Mouse (Mus musculus): ENCODE measurements around the gene Scn3b. TPM values are rescaled to one million over a fixed set of nuclear protein-coding genes. Genes with fewer than 3 reads are reported as not detected.

Gene Scn3b
- polyA plus RNA-seq, 1 experiment from 2014 or later: 168 TPM

GRCm38 (mm10) chr9:40263874-40264273, 5.1 kb upstream of the Scn3b start:
- Histone ChIP-seq H3K27me3 (ENCODE audit: control insufficient read depth, insufficient read depth, low read length) (no peaks in the 10 kb centered on the region), H3K9ac (no peak overlapping the region), H3K4me3 (replicated peaks; ENCODE audit: low read length) (no peak overlapping the region), H3K27ac (no peak overlapping the region), H3K36me3 (replicated peaks; ENCODE audit: control insufficient read depth, insufficient read depth) (no peaks in the 10 kb centered on the region), H3K4me1 (replicated peaks; ENCODE audit: control insufficient read depth, insufficient read depth, low read length) (peaks cover 11% of the 10 kb centered on the region), H3K4me2 (replicated peaks) (no peak overlapping the region), H3K9me3 (ENCODE audit: control insufficient read depth, low read length) (no peaks in the 10 kb centered on the region)
- WGBS: 71% methylated on average over 6 of the region's 6 CpGs
- DNase-seq (ENCODE audit: low spot score) (no peak), ATAC-seq (ENCODE audit: low FRiP score) (no peak)

GRCm38 (mm10) chr9:40268040-40268747, 823 bp upstream of the Scn3b start:
- H3K4me1 ChIP-seq (replicated peaks; ENCODE audit: control insufficient read depth, insufficient read depth, low read length): peaks cover 31% of the 10 kb centered on the region
- peak overlapping the region; percentile 84 for H3K27ac ChIP-seq
- H3K36me3 ChIP-seq (replicated peaks; ENCODE audit: control insufficient read depth, insufficient read depth): no peaks in the 10 kb centered on the region
- DNase-seq (ENCODE audit: low spot score): peak; percentile 43
- no peaks in the 10 kb centered on the region for H3K27me3 ChIP-seq (ENCODE audit: control insufficient read depth, insufficient read depth, low read length)
- H3K9ac ChIP-seq: peak overlapping the region; percentile 81
- no peaks in the 10 kb centered on the region for H3K9me3 ChIP-seq (ENCODE audit: control insufficient read depth, low read length)
- H3K4me2 ChIP-seq (replicated peaks): peak overlapping the region; percentile 72
- 13% methylated on average over 21 of the region's 21 CpGs for WGBS
- H3K4me3 ChIP-seq (replicated peaks; ENCODE audit: low read length): peak overlapping the region; percentile 70
- ATAC-seq (ENCODE audit: low FRiP score): peak; percentile 0; the same call in 1 of the 2 replicates

GRCm38 (mm10) chr9:40268748-40269102, 292 bp upstream of the Scn3b start:
- Histone ChIP-seq H3K4me1 (replicated peaks; ENCODE audit: control insufficient read depth, insufficient read depth, low read length) (peaks cover 36% of the 10 kb centered on the region), H3K4me2 (replicated peaks) (peak overlapping the region; percentile 72), H3K36me3 (replicated peaks; ENCODE audit: control insufficient read depth, insufficient read depth) (no peaks in the 10 kb centered on the region), H3K27me3 (ENCODE audit: control insufficient read depth, insufficient read depth, low read length) (no peaks in the 10 kb centered on the region), H3K27ac (peak overlapping the region; percentile 84), H3K9me3 (ENCODE audit: control insufficient read depth, low read length) (no peaks in the 10 kb centered on the region), H3K9ac (peak overlapping the region; percentile 81), H3K4me3 (replicated peaks; ENCODE audit: low read length) (peak overlapping the region; percentile 70)
- ATAC-seq (ENCODE audit: low FRiP score): no peak
- WGBS: 3% methylated on average over 4 of the region's 4 CpGs
- peak; percentile 40 for DNase-seq (ENCODE audit: low spot score)

- H3K27ac ChIP-seq: peak overlapping the region; percentile 84
- H3K9ac ChIP-seq: peak overlapping the region; percentile 81
- no peaks in the 10 kb centered on the region for H3K27me3 ChIP-seq (ENCODE audit: control insufficient read depth, insufficient read depth, low read length)
- H3K9me3 ChIP-seq (ENCODE audit: control insufficient read depth, low read length): no peaks in the 10 kb centered on the region
- no peaks in the 10 kb centered on the region for H3K36me3 ChIP-seq (replicated peaks; ENCODE audit: control insufficient read depth, insufficient read depth)
- peak overlapping the region; percentile 70 for H3K4me3 ChIP-seq (replicated peaks; ENCODE audit: low read length)
- 17% methylated on average over 8 of the region's 8 CpGs for WGBS
- H3K4me1 ChIP-seq (replicated peaks; ENCODE audit: control insufficient read depth, insufficient read depth, low read length): peaks cover 42% of the 10 kb centered on the region
- peak; percentile 30 for DNase-seq (ENCODE audit: low spot score)
- peak overlapping the region; percentile 72 for H3K4me2 ChIP-seq (replicated peaks)
- no peak for ATAC-seq (ENCODE audit: low FRiP score)
Measured at GRCm38 (mm10) chr9:40269880-40270279, 863 bp downstream of the Scn3b start.

GRCm38 (mm10) chr9:40271075-40271474, 2.1 kb downstream of the Scn3b start:
- H3K27ac ChIP-seq: no peak overlapping the region; the same call in 1 of the 2 replicates
- H3K36me3 ChIP-seq (replicated peaks; ENCODE audit: control insufficient read depth, insufficient read depth): 0 out of 2 replicates have a peak, but pooled peaks cover under 1% of the 10 kb centered on the region
- H3K27me3 ChIP-seq (ENCODE audit: control insufficient read depth, insufficient read depth, low read length): no peaks in the 10 kb centered on the region
- peak overlapping the region; percentile 81 for H3K9ac ChIP-seq
- ATAC-seq (ENCODE audit: low FRiP score) (no peak), DNase-seq (ENCODE audit: low spot score) (no peak)
- H3K4me3 ChIP-seq (replicated peaks; ENCODE audit: low read length): peak overlapping the region; percentile 70
- WGBS: 47% methylated on average over 3 of the region's 3 CpGs
- H3K9me3 ChIP-seq (ENCODE audit: control insufficient read depth, low read length): no peaks in the 10 kb centered on the region
- H3K4me2 ChIP-seq (replicated peaks): peak overlapping the region; percentile 72
- peaks cover 42% of the 10 kb centered on the region for H3K4me1 ChIP-seq (replicated peaks; ENCODE audit: control insufficient read depth, insufficient read depth, low read length)

GRCm38 (mm10) chr9:40272822-40273221, 3.8 kb downstream of the Scn3b start:
- H3K4me3 ChIP-seq (replicated peaks; ENCODE audit: low read length): peak overlapping the region; percentile 70
- DNase-seq (ENCODE audit: low spot score) (no peak), ATAC-seq (ENCODE audit: low FRiP score) (no peak)
- peak overlapping the region; percentile 72 for H3K4me2 ChIP-seq (replicated peaks)
- H3K9me3 ChIP-seq (ENCODE audit: control insufficient read depth, low read length): no peaks in the 10 kb centered on the region
- peaks cover 17% of the 10 kb centered on the region; the same call in 1 of the 2 replicates for H3K36me3 ChIP-seq (replicated peaks; ENCODE audit: control insufficient read depth, insufficient read depth)
- H3K4me1 ChIP-seq (replicated peaks; ENCODE audit: control insufficient read depth, insufficient read depth, low read length): peaks cover 39% of the 10 kb centered on the region
- H3K27me3 ChIP-seq (ENCODE audit: control insufficient read depth, insufficient read depth, low read length): no peaks in the 10 kb centered on the region
- H3K9ac ChIP-seq: no peak overlapping the region
- WGBS: 88% methylated on average over 7 of the region's 7 CpGs
- no peak overlapping the region for H3K27ac ChIP-seq

- H3K4me2 ChIP-seq (replicated peaks): no peak overlapping the region
- no peak overlapping the region for H3K4me3 ChIP-seq (replicated peaks; ENCODE audit: low read length)
- no peak overlapping the region for H3K27ac ChIP-seq
- H3K27me3 ChIP-seq (ENCODE audit: control insufficient read depth, insufficient read depth, low read length): no peaks in the 10 kb centered on the region
- ATAC-seq (ENCODE audit: low FRiP score) (no peak), DNase-seq (ENCODE audit: low spot score) (no peak)
- peaks cover 37% of the 10 kb centered on the region; the same call in 1 of the 2 replicates for H3K36me3 ChIP-seq (replicated peaks; ENCODE audit: control insufficient read depth, insufficient read depth)
- H3K9me3 ChIP-seq (ENCODE audit: control insufficient read depth, low read length): no peaks in the 10 kb centered on the region
- H3K9ac ChIP-seq: no peak overlapping the region
- WGBS: 92% methylated on average over 5 of the region's 5 CpGs
- H3K4me1 ChIP-seq (replicated peaks; ENCODE audit: control insufficient read depth, insufficient read depth, low read length): peaks cover 31% of the 10 kb centered on the region
Measured at GRCm38 (mm10) chr9:40275904-40276303, 6.9 kb downstream of the Scn3b start.

GRCm38 (mm10) chr9:40277671-40278070, 8.7 kb downstream of the Scn3b start:
- 81% methylated on average over 3 of the region's 3 CpGs for WGBS
- Histone ChIP-seq H3K27ac (no peak overlapping the region), H3K36me3 (replicated peaks; ENCODE audit: control insufficient read depth, insufficient read depth) (peaks cover 53% of the 10 kb centered on the region), H3K4me1 (replicated peaks; ENCODE audit: control insufficient read depth, insufficient read depth, low read length) (peaks cover 16% of the 10 kb centered on the region), H3K9me3 (ENCODE audit: control insufficient read depth, low read length) (no peaks in the 10 kb centered on the region), H3K4me3 (replicated peaks; ENCODE audit: low read length) (no peak overlapping the region), H3K27me3 (ENCODE audit: control insufficient read depth, insufficient read depth, low read length) (no peaks in the 10 kb centered on the region), H3K4me2 (replicated peaks) (no peak overlapping the region), H3K9ac (no peak overlapping the region)
- no peak for DNase-seq (ENCODE audit: low spot score)
- ATAC-seq (ENCODE audit: low FRiP score): no peak

GRCm38 (mm10) chr9:40279438-40279837, 10.4 kb downstream of the Scn3b start:
- WGBS: 93% methylated on average over 7 of the region's 7 CpGs
- ATAC-seq (ENCODE audit: low FRiP score): no peak

More at GRCm38 (mm10) chr9:40279438-40279837, 10.4 kb downstream of the Scn3b start:
- Histone ChIP-seq H3K27me3 (ENCODE audit: control insufficient read depth, insufficient read depth, low read length) (no peaks in the 10 kb centered on the region), H3K9ac (no peak overlapping the region), H3K9me3 (ENCODE audit: control insufficient read depth, low read length) (no peaks in the 10 kb centered on the region), H3K4me1 (replicated peaks; ENCODE audit: control insufficient read depth, insufficient read depth, low read length) (no peaks in the 10 kb centered on the region), H3K4me3 (replicated peaks; ENCODE audit: low read length) (no peak overlapping the region), H3K27ac (no peak overlapping the region), H3K4me2 (replicated peaks) (no peak overlapping the region), H3K36me3 (replicated peaks; ENCODE audit: control insufficient read depth, insufficient read depth) (peaks cover 66% of the 10 kb centered on the region)
- DNase-seq (ENCODE audit: low spot score): no peak
